Mouse (Mus musculus) heart, postnatal 25 days (tissue): ENCODE data around the gene Sgms1. TPM values are rescaled to one million over a fixed set of nuclear protein-coding genes. Genes with fewer than 3 reads are reported as not detected.

Experiments
- DNase-seq: peaks from one replicate; pipeline ENCODE4 v3.0.0; 2022; ENCODE audit warnings: low spot score
- intact Hi-C: fragments of 180-260 bp; cut with DNase I; formaldehyde crosslinking; loops from one replicate; pipeline ENCODE4 v1.15.1; 2025
- total RNA-seq, 2 experiments: library from RNA; stranded (reverse); gene quantifications; 2 replicates each; pipeline ENCODE4 v1.2.3; 2021

The Sgms1 gene
- total RNA-seq, result 10 to 100 TPM; 55.8 to 59.0 TPM

DNA sequence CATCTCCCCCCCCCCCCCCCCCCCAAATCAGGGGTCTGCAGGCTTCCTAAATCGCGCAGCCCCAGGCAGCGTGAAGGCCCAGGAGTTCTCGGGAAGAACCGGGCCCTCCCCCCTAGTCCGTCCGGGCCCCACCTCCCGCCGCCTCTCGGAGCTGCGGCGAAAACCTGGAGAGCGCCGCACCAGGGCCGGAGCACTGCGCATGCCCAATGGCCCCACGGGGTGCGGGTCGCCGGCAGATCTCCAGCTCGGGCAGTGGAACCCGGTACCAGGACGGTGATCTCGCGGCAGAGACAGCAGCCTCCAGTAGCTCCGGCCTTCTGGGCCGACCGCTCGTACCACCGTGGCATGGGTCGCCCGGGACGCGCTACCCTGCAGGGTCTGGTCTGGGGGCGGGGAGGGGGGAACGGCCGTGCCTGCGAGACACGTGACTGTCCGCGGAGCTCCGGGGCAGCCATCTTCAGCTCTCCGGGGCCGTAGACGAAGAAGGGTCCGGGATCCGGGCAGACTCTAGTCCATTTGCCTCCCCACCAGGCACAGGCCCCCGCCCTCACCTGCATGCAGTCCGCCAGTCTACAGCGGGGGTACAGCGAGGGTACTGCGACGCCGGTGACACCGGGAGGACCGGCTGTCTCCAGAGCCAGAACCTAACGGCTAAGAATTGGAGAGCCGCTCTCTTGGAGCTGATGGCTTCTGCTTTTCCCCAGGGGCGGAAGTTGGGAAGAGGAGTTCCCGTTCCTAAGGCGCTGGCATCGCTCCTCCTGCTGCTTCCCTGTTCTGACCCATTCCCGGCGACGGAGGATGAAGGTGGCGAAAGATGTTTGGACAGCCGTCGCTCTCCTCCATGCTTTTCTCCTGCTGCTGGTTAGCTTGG lies at the start of gene Sgms1:
TSS of gene Sgms1 (minus strand) at position 714 of the 871 bp plus-strand sequence.
- intact Hi-C loops, result loop anchor here (2.0 to 5.0 kb wide), 5 partner anchors 42 to 262 kb away; no protein-coding TSS in a partner anchor

DNA sequence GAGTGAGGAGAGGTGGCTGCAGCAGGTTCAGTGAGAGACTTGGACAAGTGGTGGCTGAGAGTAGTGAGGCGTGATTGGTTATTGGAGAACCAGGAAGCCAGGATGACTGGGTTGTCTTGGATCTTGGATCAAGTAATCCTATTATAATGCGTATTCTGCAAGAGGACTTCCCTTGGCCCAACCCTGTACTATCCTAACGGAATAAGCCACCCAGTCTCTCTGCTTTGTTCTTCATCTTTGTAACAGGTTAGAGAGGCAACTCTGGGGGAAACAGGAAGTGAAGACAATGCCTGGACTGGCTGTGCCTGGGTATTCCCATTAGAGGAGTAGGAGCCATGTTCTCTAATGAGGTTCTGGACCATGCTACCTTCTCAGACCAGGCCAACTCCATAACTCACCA lies 36.3 kb upstream of the Sgms1 start:
- intact Hi-C loops, result no loop called here
- DNase-seq, result no peak

More for the DNA sequence above, at the start of gene Sgms1:
- DNase-seq, result peak; percentile 88

GRCm38 (mm10) chr19:32424706-32425105 lies 35.2 kb upstream of the Sgms1 start:
- DNase-seq, result no peak
- intact Hi-C loops, result no loop called here

- no peak for DNase-seq
- intact Hi-C loops, result no loop called here
These were observed 29.6 kb upstream of the Sgms1 start for GRCm38 (mm10) chr19:32419069-32419468.

- intact Hi-C loops, result no loop called here
These were observed 27.3 kb upstream of the Sgms1 start for GRCm38 (mm10) chr19:32416692-32417317.

GRCm38 (mm10) chr19:32409603-32410360 lies 20.3 kb upstream of the Sgms1 start:
- intact Hi-C loops, result no loop called here
- DNase-seq, result no peak

More at GRCm38 (mm10) chr19:32416692-32417317, 27.3 kb upstream of the Sgms1 start:
- DNase-seq, result no peak

DNA sequence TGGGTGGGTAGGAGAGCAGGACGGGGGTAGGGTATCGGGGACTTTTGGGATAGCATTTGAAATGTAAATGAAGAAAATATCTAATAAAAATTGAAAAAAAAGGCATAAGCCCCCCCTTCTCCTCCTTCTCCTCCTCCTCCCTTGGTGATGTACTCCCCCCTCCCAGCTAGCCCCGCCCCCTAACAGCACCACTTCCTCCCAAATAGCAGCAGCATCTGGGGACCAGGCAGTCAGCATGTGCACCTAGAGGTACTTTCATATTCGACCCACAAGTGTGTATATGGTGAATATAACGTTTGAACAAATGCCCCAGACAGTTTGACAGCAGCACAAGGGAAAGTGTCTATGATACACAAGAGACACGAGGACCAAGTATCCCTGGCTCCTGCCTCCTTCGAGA lies 17.2 kb upstream of the Sgms1 start:
- intact Hi-C loops, result no loop called here

DNA sequence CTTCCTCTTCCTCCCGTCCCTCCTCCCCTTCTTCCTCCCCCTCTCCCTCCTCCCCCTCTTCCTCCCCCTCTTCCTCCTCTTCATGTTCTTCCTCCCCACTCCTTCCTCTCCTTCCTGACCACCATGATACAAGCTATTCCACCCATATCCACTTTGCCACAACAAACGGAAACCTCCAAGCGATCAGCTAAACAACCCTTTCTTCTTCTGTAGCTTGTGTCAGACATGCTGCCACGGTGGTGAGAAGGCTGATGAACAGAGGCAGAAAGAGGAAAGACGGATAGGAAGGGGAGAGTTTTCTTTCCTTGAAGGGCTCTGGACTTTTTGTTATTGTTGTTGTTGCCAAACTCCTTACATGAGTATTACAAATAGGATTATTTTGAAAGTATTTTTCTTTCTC lies 14.9 kb upstream of the Sgms1 start:
- DNase-seq, result no peak
- intact Hi-C loops, result no loop called here

More for the DNA sequence above, 17.2 kb upstream of the Sgms1 start:
- DNase-seq, result no peak

DNA sequence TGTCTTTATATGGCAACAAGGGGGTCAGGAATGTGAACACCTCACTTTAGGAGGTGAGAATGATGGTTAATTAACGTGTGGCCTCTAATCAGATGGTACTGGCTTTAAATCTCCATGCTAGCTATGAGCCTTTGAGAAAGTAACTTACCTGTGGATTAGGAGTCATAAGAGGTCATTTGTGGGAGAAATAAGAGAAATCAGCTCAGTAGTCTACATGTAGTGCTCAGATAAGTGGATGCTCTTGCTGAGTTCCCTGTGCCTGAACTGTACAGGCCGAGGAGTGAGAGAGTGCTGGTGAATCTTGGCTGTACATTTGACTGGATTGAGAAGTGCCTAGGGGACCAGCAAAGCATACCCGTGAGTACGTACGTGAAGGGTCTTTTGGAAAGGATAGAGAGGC lies 14.3 kb upstream of the Sgms1 start:
- no peak for DNase-seq
- intact Hi-C loops, result no loop called here

DNA sequence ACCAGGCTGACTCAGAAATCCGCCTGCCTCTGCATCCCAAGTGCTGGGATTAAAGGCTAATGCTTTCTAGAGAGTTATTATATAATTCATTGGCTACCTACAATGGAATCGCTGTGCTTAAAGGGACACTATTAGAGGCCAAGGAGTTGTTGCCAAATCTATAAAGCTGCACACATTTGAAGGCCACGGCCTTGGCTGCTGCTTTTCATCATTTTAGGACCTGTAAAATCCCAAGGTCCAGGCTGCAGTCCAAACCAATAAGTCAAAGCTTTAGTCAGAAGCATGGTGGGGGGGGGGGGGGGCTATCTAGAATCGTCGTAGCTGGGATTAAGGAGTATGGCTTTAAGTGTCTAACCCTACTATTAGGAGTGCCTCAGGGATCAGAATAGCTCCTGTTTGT lies 9.0 kb upstream of the Sgms1 start:
- intact Hi-C loops, result no loop called here
- DNase-seq, result no peak

- intact Hi-C loops, result no loop called here
- no peak for DNase-seq
These were observed 6.8 kb upstream of the Sgms1 start for GRCm38 (mm10) chr19:32396303-32396702.

GRCm38 (mm10) chr19:32394825-32395224 lies 5.3 kb upstream of the Sgms1 start:
- intact Hi-C loops, result loop anchor here (5.0 kb wide), 1 partner anchor 288 kb away; the partner anchor contains the start of gene Asah2
- DNase-seq, result no peak

GRCm38 (mm10) chr19:32393758-32394450 lies 4.4 kb upstream of the Sgms1 start:
- DNase-seq, result no peak
- intact Hi-C loops, result loop anchor here (5.0 kb wide), 1 partner anchor 287 kb away; the partner anchor contains the start of gene Asah2

DNA sequence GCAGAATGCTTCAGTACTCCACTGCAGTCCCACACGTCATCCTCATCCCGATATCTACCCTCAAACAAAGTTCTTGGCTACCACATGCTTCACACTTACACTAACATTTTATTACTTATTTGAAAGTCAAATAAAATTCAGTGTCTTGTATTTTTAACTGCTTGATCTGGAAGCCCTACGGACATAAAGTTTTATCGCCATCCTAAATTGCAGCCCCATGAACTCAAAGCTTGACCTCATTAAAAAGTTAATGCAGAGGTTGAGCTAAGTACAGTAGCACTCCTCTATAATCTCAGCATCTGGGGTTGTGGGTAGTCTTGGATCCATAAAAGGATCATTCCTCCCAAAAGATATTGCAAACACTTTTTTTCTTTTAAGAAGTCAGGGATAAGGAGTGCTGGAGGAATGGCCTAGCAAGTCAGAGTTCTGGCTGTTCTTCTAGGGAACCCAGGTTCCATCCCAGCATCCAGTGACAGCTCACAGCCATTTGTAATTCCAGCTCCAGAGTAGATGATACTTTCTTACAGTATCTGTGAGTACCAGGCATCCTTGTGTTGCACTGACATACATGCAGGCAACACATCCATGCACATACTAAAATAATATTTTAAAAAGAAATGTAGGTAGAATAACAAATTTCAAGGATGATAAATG lies 3.7 kb upstream of the Sgms1 start:
- intact Hi-C loops, result loop anchor here (5.0 kb wide), 1 partner anchor 286 kb away; the partner anchor contains the start of gene Asah2
- no peak for DNase-seq

DNA sequence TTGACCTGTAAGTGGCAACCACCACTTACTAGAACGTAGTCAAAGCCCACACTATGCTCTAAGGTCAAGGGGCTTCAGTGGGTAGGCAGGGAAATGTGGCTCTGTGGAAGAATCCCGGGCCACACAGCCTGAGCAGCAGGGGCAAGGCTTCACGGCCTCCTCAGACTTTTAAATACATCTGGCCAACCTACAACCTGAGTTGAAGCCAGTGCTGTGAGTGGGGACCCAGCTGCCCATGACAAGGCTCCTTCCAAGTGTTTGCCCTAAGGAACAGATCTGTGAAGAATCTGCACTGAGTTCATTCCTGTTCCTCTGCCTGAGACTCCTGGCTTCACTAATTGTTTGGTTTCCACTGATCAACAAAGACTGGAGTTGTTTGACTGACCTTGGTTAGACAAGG lies 1.9 kb upstream of the Sgms1 start:
- no peak for DNase-seq
- intact Hi-C loops, result loop anchor here (5.0 kb wide), 1 partner anchor 284 kb away; the partner anchor contains the start of gene Asah2

GRCm38 (mm10) chr19:32390116-32390515 lies 602 bp upstream of the Sgms1 start:
- intact Hi-C loops, result loop anchor here (5.0 kb wide), 1 partner anchor 283 kb away; the partner anchor contains the start of gene Asah2
- no peak for DNase-seq

DNA sequence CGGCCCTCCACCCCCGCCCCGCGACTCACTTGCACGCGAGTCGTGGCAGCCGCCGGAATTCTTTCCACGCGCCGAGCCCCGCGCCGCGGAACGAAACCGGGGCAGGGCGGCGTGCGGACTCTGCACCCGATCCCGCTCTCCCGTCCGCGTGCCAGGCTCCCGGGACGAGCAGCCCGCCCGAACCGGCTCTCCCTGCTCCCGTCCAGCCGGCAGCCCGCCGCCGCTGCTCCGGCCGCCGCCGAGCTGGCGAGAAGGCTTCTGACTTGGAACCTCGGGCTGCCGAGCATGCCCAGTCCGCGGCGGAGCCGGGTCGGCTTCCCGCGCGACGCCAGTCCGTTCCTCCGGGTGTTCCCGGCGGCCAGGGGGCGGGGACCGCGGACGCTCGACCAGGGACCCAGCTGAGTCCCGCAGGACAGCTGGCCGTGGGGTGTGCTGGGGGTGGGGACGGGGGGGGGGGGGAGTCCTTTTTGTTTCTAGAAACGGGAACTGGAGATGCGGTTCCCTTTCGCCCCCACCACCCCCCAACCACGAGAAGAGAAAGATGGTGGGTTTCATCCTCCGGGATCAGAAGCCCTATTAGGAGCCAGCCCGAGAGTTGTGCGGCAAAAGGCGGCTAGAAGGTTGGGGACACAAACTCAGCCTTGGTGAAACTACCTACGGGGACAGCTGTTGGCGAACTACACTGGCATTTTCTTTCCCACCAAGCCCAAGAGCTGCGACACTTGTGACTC lies 1.2 kb downstream of the Sgms1 start:
- intact Hi-C loops, result loop anchor here (2.0 to 5.0 kb wide), 5 partner anchors 41 to 261 kb away; no protein-coding TSS in a partner anchor
- DNase-seq, result peak; percentile 92
